Mouse (Mus musculus) stomach, postnatal 0 days (tissue): ENCODE results near the gene Scn8a.

Experiments used
- CTCF ChIP-seq: IDR thresholded peaks from 2 replicates; pipeline ENCODE4 v1.5.1; 2016; ENCODE audit warnings: antibody characterized with exemption, low read depth, mild to moderate bottlenecking, moderate library complexity
- EP300 ChIP-seq: optimal IDR thresholded peaks from 2 replicates; pipeline ENCODE3; 2016; ENCODE audit warnings: antibody characterized with exemption

- TF ChIP-seq CTCF (no peak), EP300 (no peak)
Measured at GRCm38 (mm10) chr15:100954751-100955150, 85.1 kb downstream of the Scn8a start.
